Mouse (Mus musculus) forebrain, embryonic 10.5 days (tissue): ENCODE measurements around the gene P2ry4. TPM values are rescaled to one million over a fixed set of nuclear protein-coding genes. Genes with fewer than 3 reads are reported as not detected.

Experiments
- DNase-seq: peaks from one replicate; pipeline ENCODE4 v3.0.0-alpha.2; 2017; ENCODE audit warnings: low spot score; ENCODE audit errors: extremely low spot score
- H3K27ac ChIP-seq: fragments of 300-500 bp; sonication (generic); 2 replicates; pipeline ENCODE4 v1.5.1; 2016; ENCODE audit warnings: mild to moderate bottlenecking
- H3K27me3 ChIP-seq: fragments of 300-500 bp; sonication (generic); 2 replicates; pipeline ENCODE4 v1.6.1; 2016; ENCODE audit warnings: mild to moderate bottlenecking; ENCODE audit not compliant: poor library complexity, severe bottlenecking
- H3K36me3 ChIP-seq: fragments of 300-500 bp; sonication (generic); replicated peaks from 2 replicates; pipeline ENCODE4 v1.6.1; 2016; ENCODE audit warnings: mild to moderate bottlenecking, moderate library complexity
- H3K4me1 ChIP-seq: fragments of 300-500 bp; sonication (generic); 2 replicates; pipeline ENCODE4 v1.6.1; 2016
- H3K4me3 ChIP-seq: fragments of 300-500 bp; sonication (generic); 2 replicates; pipeline ENCODE4 v1.5.1; 2016; ENCODE audit warnings: mild to moderate bottlenecking, moderate library complexity
- H3K9me3 ChIP-seq: fragments of 300-500 bp; sonication (generic); 2 replicates; pipeline ENCODE4 v1.6.1; 2016; ENCODE audit warnings: mild to moderate bottlenecking, moderate library complexity
- WGBS: fragments of 180-500 bp; shearing (Covaris S2); methylation state at CpG from one replicate; pipeline ENCODE4 v1.1.7; 2016; 5-methylcytosine and 5-hydroxymethylcytosine counted together
- polyA plus RNA-seq: library from polyadenylated mRNA; unstranded; fragments of >200 nt; fragmentation: Nextera tagmentation; extraction: Ambion mirVana; gene quantifications from 2 replicates; pipeline ENCODE4 v1.2.1, GENCODE M21; 2016

Gene P2ry4
- polyA plus RNA-seq, 1 experiment from 2014 or later, result not detected

- no peaks in the 10 kb centered on the region for H3K4me1 ChIP-seq
- no peak overlapping the region for H3K4me3 ChIP-seq
- WGBS, result 91% methylated on average over 3 of the region's 3 CpGs
- H3K9me3 ChIP-seq, result no peaks in the 10 kb centered on the region
- no peak overlapping the region for H3K27ac ChIP-seq
- DNase-seq, result no peak
- H3K36me3 ChIP-seq, result no peaks in the 10 kb centered on the region
- H3K27me3 ChIP-seq, result peaks cover 32% of the 10 kb centered on the region
Observed at GRCm38 (mm10) chrX:100565696-100566095, 29.0 kb downstream of the P2ry4 start.

- Histone ChIP-seq H3K27me3 (peaks cover 53% of the 10 kb centered on the region), H3K4me3 (no peak overlapping the region), H3K27ac (no peak overlapping the region), H3K9me3 (no peaks in the 10 kb centered on the region), H3K4me1 (no peaks in the 10 kb centered on the region), H3K36me3 (no peaks in the 10 kb centered on the region)
- DNase-seq, result no peak
- WGBS, result 86% methylated on average over 3 of the region's 3 CpGs
Observed at GRCm38 (mm10) chrX:100556026-100556425, 38.6 kb downstream of the P2ry4 start.

Other genes with a start within 250 kb of the P2ry4 start
- not detected in 2 replicates for gene Otud6a, start 165.9 kb downstream of the P2ry4 start, polyA plus RNA-seq
- 0.76 and 0.80 TPM in 2 replicates for gene Awat2, start 152.2 kb downstream of the P2ry4 start, polyA plus RNA-seq
- gene Igbp1, start 100.6 kb downstream of the P2ry4 start, polyA plus RNA-seq, result 38.4 and 38.5 TPM in 2 replicates
- not detected in 2 replicates for gene Dgat2l6, start 70.0 kb downstream of the P2ry4 start, polyA plus RNA-seq
- not detected in 2 replicates for gene Awat1, start 22.6 kb downstream of the P2ry4 start, polyA plus RNA-seq
- gene Arr3, start 10.6 kb upstream of the P2ry4 start, polyA plus RNA-seq, result not detected in 2 replicates
- 47.2 and 48.7 TPM in 2 replicates for gene Kif4, start 30.9 kb upstream of the P2ry4 start, polyA plus RNA-seq
- gene Pdzd11, start 31.7 kb upstream of the P2ry4 start, polyA plus RNA-seq, result 132 and 133 TPM in 2 replicates
- 3.6 and 3.8 TPM in 2 replicates for gene Gdpd2, start 135.0 kb upstream of the P2ry4 start, polyA plus RNA-seq
- 15.6 and 16.8 TPM in 2 replicates for gene Dlg3, start 172.9 kb upstream of the P2ry4 start, polyA plus RNA-seq